Mouse (Mus musculus) layer of hippocampus, adult 6 months (tissue): ENCODE results near the gene Fntb. TPM values are rescaled to one million over a fixed set of nuclear protein-coding genes. Genes with fewer than 3 reads are reported as not detected.

Experiments used
- long read RNA-seq, 2 experiments: library from polyadenylated mRNA; unstranded; transcript quantifications; one replicate each; pipeline ENCODE4 v2.0.0; 2019 to 2020
- polyA plus RNA-seq: library from polyadenylated mRNA; unstranded; fragments of <200 nt; fragmentation: Nextera tagmentation; gene quantifications from 2 replicates; pipeline ENCODE4 v1.2.3, GENCODE M21; 2021

Gene Fntb
- polyA plus RNA-seq = 14.2 and 14.9 TPM in 2 replicates
- long read RNA-seq, experiment 1, transcript Fntb-201 (12 exons, 2,613 nt) = major isoform, 12 of 16 reads
- long read RNA-seq, experiment 1, partial matches to known transcripts = 3 of 16 reads
- long read RNA-seq, experiment 1, other reads (novel, unspliced or antisense) = 1 of 16 reads
- long read RNA-seq, experiment 2, transcript Fntb-201 (12 exons, 2,613 nt) = major isoform, 104 of 119 reads
- long read RNA-seq, experiment 2, partial matches to known transcripts = 0 of 119 reads
- long read RNA-seq, experiment 2, other reads (novel, unspliced or antisense) = 15 of 119 reads

DNA sequence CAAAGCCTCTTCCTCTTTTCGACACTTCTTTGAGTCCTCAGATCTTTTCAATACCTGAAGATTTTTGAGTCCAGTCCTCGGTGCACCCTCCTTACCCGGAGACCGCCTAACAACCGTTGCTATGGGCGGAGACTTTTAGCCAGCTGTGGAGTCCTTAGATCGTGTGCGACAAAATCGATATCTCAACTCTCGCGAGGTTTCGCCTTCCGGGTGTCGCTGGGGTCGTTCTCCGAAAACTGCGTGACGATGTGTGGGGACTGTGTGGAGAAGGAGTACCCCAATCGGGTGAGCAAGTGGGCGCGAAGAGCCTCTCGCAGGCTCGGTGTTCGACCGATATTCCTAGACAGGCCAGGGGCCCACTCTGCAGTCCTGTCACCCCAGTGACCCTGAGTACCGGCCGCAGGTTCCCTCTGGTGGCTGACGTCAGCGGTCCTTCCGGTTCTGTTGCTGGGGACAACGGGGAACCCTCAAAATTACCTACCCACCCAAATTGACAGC, at the start of gene Fntb, which contains the start of gene Churc1:
Fntb (plus strand) TSS at position 236 of the 498 bp plus-strand sequence.
Churc1 (plus strand) TSS at position 185 of the 498 bp plus-strand sequence.

DNA sequence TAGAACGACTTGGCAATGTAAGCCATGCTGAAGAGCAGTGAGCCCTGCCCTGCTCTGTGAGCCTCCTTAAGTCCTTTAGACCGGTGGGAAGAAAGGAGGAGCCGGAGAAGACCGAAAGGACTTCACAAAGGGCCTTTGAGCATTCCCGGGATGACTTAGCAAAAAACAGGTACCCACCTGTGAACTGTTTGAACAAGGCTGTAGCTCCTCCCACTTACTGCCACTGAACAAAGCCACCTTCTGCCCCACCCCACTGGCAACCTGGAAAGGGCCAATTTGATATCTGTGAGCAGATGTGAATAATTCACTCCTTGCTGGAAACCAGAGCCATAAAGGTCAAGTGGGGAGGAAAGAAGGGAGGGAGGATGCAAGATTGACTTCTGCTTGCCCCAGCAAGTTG, 30.0 kb downstream of the Fntb start, which contains the start of gene Gpx2:
Gpx2 (minus strand) TSS at position 205 of the 400 bp plus-strand sequence.

DNA sequence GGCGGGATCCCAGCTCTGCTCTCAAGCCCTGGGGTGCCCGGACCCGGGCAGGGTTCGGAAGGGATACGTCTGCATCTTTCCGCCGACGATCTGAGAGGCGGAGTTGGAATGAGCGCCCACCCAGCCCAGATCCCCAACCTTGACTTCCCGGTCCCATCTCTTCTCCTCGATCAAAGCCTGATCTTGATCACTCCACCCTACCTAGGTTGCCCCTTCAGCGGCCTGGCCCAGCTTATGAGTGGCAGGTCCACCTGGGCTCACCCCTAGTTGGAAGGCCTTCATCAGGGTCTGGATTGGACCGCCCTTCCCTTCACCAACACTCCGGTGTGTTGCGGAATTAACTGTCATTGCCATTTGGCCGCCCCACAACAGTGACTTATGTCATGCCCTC, 57.3 kb downstream of the Fntb start, which contains the start of gene Rab15:
Rab15 (minus strand) TSS at position 258 of the 391 bp plus-strand sequence.

DNA sequence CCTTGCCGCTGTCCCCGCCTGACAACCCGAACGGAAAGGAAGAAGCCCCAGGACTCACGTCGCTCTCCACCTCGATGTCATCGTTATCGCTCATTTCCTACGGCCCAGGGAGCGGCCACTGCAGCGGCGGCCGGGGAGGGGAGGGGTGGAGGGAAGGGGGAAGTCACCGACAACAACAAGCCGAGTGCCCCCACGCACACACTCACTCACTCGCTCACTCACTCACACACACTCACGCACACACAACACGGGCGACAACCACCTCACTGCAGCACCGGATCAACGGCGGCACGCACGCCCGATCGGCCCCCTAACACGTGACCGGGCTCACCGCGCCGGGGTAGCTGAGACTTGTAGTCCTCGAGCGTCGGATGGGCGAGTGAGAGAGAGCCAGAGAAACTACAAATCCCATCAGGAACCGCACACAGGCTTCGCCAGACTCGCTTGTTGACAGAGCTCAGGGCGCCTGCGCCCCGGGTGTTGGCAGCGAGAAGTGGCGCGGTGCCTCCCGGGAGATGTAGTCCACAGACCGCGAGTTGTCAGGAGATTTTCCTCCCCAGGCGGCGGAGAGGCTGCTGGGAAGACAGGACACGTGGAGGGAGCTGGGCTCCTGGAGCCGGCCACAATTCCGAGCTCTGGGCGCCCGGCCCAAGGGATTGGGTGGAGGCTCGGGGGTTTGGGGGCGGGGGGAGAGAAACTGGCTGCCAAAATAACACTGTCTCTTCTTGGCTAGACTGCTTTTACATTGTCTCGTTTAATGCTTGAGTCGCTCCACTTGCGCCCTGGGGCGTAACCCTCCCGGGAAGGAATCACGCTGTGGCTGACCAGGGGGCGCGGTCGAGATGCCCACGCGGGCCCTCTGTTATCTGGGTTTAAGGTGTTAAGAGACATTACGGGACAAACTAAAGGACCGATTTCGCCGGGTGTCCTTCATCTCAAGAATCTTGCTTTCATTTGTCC, 196.8 kb downstream of the Fntb start, which contains the start of gene Max:
Max (minus strand) TSS at position 270 of the 960 bp plus-strand sequence.

Other genes with a start within 250 kb of the Fntb start
- gene Plekhg3, start 234.7 kb upstream of the Fntb start, polyA plus RNA-seq = 3.9 and 4.6 TPM in 2 replicates
- gene Sptb, start 55.0 kb upstream of the Fntb start, polyA plus RNA-seq = 10.2 and 11.1 TPM in 2 replicates
- gene Churc1, start 51 bp upstream of the Fntb start, polyA plus RNA-seq = 228 and 286 TPM in 2 replicates
- gene Gpx2, start 30.0 kb downstream of the Fntb start, polyA plus RNA-seq = 0.14 TPM in 1 of 2 replicates, not detected in the other
- 85.1 and 101 TPM in 2 replicates for gene Rab15, start 57.3 kb downstream of the Fntb start, polyA plus RNA-seq
- gene Max, start 196.6 kb downstream of the Fntb start, polyA plus RNA-seq = 30.6 and 32.5 TPM in 2 replicates